Mouse (Mus musculus) midbrain, embryonic 10.5 days (tissue): ENCODE results near the gene Fam214b. TPM values are rescaled to one million over a fixed set of nuclear protein-coding genes. Genes with fewer than 3 reads are reported as not detected.
A peak's percentile ranks its signal among the peaks of the same experiment; 100 is the strongest.

Experiments
- DNase-seq: peaks from one replicate; pipeline ENCODE4 v3.0.0-alpha.2; 2017; ENCODE audit warnings: low spot score
- H3K27ac ChIP-seq: fragments of 300-500 bp; sonication (generic); replicated peaks from 2 replicates; pipeline ENCODE4 v1.5.1; 2016; ENCODE audit warnings: mild to moderate bottlenecking
- H3K27me3 ChIP-seq: fragments of 300-500 bp; sonication (generic); 2 replicates; pipeline ENCODE4 v1.6.1; 2016; ENCODE audit warnings: low read depth, mild to moderate bottlenecking; ENCODE audit not compliant: poor library complexity, severe bottlenecking
- H3K36me3 ChIP-seq: fragments of 300-500 bp; sonication (generic); 2 replicates; pipeline ENCODE4 v1.6.1; 2016; ENCODE audit warnings: mild to moderate bottlenecking, moderate library complexity
- H3K4me1 ChIP-seq: fragments of 300-500 bp; sonication (generic); 2 replicates; pipeline ENCODE4 v1.6.1; 2016
- H3K4me3 ChIP-seq: fragments of 300-500 bp; sonication (generic); 2 replicates; pipeline ENCODE4 v1.5.1; 2016; ENCODE audit warnings: mild to moderate bottlenecking, moderate library complexity
- H3K9me3 ChIP-seq: fragments of 300-500 bp; sonication (generic); replicated peaks from 2 replicates; pipeline ENCODE4 v1.6.1; 2016; ENCODE audit warnings: mild to moderate bottlenecking
- WGBS: fragments of 180-500 bp; shearing (Covaris S2); methylation state at CpG from one replicate; pipeline ENCODE4 v1.1.7; 2016; 5-methylcytosine and 5-hydroxymethylcytosine counted together
- polyA plus RNA-seq: library from polyadenylated mRNA; unstranded; fragments of >200 nt; fragmentation: Nextera tagmentation; extraction: Ambion mirVana; gene quantifications from 2 replicates; pipeline ENCODE4 v1.2.1, GENCODE M21; 2016

Fam214b gene
- polyA plus RNA-seq, 1 experiment from 2014 or later = 27.4 TPM

DNA sequence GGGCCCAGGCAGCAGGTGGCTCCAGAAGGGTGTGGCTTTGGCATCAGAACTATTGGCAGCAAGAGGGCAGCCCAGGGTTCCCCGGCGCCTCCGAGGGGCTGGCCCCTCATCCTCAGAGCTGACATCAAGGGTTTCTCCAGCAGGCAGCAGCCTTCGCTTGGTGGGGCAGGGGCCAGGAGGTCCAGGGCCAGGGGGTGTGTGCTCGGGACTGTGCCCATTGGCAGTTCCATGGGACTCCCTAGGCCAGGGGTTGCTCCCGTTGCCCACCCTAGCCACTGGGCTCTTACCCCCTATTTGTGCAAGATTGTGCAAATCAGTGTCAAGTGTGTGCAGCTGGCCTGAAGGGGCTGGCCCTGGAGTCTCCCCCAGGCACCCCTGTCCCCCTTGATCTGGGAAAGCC, 10.2 kb downstream of the Fam214b start:
- H3K4me1 ChIP-seq = peaks cover 59% of the 10 kb centered on the region
- H3K27me3 ChIP-seq = no peaks in the 10 kb centered on the region
- DNase-seq = no peak
- WGBS = 95% methylated on average over 6 of the region's 6 CpGs
- H3K27ac ChIP-seq = no peak overlapping the region
- H3K9me3 ChIP-seq = no peaks in the 10 kb centered on the region
- no peak overlapping the region for H3K4me3 ChIP-seq
- peaks cover 49% of the 10 kb centered on the region for H3K36me3 ChIP-seq

DNA sequence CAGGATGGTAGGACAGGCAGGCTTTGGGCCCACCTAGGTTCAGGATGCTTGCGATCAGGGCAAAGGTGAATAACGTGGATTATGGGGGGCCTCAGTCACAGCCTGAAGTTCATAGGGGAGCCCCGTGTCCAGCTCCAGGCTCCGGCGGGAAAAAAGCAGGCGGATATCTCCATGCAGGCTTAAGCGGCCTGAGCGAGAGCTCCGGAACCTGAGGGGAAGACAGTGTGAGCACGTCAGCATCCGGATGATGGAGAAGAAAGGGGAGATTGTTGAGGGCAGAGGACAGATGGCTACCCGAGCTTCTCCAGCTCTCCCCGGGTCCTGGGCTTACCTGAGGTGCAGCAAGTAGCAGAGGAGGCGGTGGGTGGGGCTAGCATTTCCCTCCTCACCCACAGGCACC, 12.5 kb downstream of the Fam214b start:
- peaks cover 48% of the 10 kb centered on the region for H3K4me1 ChIP-seq
- no peaks in the 10 kb centered on the region for H3K9me3 ChIP-seq
- no peaks in the 10 kb centered on the region for H3K27me3 ChIP-seq
- 88% methylated on average over 14 of the region's 14 CpGs for WGBS
- H3K4me3 ChIP-seq = no peak overlapping the region
- no peak for DNase-seq
- H3K27ac ChIP-seq = no peak overlapping the region
- peaks cover 66% of the 10 kb centered on the region for H3K36me3 ChIP-seq

DNA sequence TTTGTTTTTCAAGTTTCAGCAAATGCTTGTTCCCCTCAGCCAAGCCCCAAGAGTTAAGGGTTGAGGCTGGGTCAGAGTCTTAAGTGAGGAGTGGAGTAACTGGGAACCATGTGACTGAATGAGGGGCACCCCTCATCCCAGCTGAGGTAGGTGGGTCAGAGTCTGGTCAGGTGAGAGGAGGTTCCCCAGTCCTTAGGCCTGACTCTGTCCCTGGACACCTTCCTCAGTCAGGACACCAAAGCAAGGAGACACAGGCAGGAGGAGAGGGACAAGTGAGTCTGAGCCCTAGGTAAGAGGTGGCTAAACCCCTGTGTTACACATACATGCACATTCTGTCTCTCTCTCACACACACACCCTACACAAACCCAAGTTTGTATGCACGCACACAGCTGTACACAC, 13.5 kb downstream of the Fam214b start:
- Histone ChIP-seq H3K4me3 (no peak overlapping the region), H3K4me1 (peaks cover 39% of the 10 kb centered on the region), H3K27me3 (no peaks in the 10 kb centered on the region), H3K27ac (peak overlapping the region; percentile 94), H3K36me3 (peaks cover 76% of the 10 kb centered on the region), H3K9me3 (no peaks in the 10 kb centered on the region)
- WGBS = 92% methylated on average over 1 of the region's 1 CpGs
- DNase-seq = no peak

DNA sequence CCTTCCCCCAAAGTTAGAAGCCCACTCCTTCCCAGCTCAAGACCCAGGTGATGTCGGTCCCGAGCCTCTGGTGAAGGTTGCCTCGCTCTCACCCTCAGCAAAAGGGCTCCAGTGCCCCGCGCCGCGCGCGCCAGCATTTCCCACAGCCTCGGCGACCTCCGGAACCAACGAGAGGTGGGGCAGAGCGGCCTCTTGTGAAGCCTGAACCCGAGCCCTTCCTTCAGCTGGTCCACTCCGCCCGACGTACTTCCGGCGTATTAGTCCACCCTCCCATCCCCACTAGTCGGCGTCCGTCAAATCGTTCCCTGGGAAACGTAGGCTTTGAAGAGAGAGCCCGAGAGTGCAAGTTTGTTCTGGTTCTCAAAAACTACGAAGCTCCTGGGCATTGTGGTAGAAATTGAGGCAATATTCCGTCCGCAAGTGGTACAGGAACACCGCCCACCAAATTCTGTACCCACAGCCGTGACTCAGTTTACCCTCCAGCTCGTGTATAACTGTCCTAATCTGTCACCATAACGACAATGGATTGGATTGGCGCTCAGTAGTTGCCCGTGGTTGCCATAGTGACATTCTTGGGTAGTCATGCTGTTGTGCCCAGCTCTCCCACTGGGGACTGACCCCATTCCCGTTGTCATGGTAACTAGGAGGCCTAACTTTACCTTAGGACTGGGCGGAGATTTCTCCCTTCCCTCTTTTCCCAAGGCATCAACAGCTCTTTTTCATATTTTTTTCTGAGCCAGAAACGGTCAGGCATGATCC, 14.6 kb downstream of the Fam214b start, which contains the start of gene Stoml2:
Gene Stoml2, minus strand, starts transcription at position 474 of the 759 bp plus-strand sequence.
- H3K27ac ChIP-seq = peak within 1 kb of the TSS; percentile 94
- H3K9me3 ChIP-seq = no peaks in the 10 kb centered on the region
- peak within 1 kb of the TSS; percentile 86 for H3K4me3 ChIP-seq
- H3K4me1 ChIP-seq = peaks cover 35% of the 10 kb centered on the region
- DNase-seq = peak; percentile 92
- H3K36me3 ChIP-seq = peaks cover 79% of the 10 kb centered on the region
- under 1% methylated on average over 38 of the region's 38 CpGs for WGBS
- H3K27me3 ChIP-seq = no peaks in the 10 kb centered on the region

DNA sequence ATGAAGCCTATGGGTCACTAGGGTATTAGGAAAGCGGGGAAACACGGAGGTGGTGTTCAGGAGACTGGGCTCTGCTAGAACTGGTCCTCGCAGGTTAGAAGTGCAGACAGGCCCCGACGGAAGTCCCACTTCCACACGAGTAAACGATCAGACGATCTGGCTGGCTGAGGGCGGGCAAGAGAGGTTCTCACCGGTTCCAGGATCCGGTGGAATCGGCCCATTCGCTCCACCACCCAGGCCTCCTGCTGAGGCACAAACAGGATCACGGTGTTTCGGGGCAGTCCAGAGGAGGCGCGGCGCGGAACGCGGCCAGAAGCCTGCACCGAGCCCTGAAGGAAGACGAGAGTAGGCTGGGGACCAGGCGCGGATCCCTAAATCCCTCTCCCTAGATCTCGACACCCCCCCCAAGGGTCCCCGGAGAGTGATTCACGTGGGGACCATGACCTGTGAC, 15.2 kb downstream of the Fam214b start:
- H3K27ac ChIP-seq = peak overlapping the region; percentile 94
- no peaks in the 10 kb centered on the region for H3K9me3 ChIP-seq
- no peak for DNase-seq
- 2% methylated on average over 28 of the region's 28 CpGs for WGBS
- peaks cover 73% of the 10 kb centered on the region for H3K36me3 ChIP-seq
- no peaks in the 10 kb centered on the region for H3K27me3 ChIP-seq
- peaks cover 36% of the 10 kb centered on the region for H3K4me1 ChIP-seq
- peak overlapping the region; percentile 86 for H3K4me3 ChIP-seq

DNA sequence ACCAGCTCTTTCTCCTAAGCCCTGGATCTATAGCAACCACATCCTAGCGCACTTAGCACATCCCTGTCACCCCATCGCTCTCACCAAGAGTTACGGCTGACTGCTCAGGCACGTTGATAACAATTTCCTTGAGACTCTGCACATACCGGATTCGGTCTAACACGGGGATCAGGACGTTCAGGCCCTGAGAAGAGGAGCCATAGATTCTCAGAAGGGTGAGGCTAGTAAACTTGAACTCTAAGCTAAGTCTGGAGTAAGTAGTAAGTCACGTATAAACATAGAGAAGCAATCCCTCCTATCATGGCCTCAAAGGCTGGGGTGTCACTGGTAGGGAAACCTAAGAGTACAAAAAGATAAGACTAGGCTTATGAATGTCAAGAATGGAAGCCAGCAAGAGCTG, 15.7 kb downstream of the Fam214b start:
- Histone ChIP-seq H3K27me3 (no peaks in the 10 kb centered on the region), H3K27ac (peak overlapping the region; percentile 94), H3K4me1 (peaks cover 41% of the 10 kb centered on the region), H3K9me3 (no peaks in the 10 kb centered on the region), H3K36me3 (peaks cover 68% of the 10 kb centered on the region), H3K4me3 (peak overlapping the region; percentile 86)
- WGBS = 79% methylated on average over 9 of the region's 9 CpGs
- DNase-seq = no peak

DNA sequence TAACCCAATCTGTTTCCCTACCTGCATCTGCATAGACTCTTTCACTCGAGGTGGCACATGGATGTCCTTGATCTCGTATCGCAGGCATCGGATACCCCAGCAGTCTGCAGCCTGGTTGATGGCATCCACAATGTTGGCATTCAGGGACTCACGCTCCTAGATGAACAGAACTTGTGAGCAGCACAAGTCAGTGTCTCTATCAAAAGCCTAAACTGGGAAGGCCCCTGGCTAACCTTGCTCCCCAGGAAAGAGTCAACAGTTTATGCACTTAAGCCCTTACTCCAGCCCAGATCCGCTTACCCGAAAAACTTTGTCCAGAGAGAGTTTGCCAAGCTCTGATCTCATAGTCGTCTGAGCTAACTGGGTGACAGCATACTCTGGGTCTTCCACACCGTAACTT, 16.3 kb downstream of the Fam214b start:
- Histone ChIP-seq H3K36me3 (peaks cover 62% of the 10 kb centered on the region), H3K27ac (no peak overlapping the region), H3K4me3 (peak overlapping the region; percentile 86; the same call in 1 of the 2 replicates), H3K9me3 (no peaks in the 10 kb centered on the region), H3K4me1 (peaks cover 47% of the 10 kb centered on the region), H3K27me3 (no peaks in the 10 kb centered on the region)
- 95% methylated on average over 9 of the region's 9 CpGs for WGBS
- DNase-seq = no peak

DNA sequence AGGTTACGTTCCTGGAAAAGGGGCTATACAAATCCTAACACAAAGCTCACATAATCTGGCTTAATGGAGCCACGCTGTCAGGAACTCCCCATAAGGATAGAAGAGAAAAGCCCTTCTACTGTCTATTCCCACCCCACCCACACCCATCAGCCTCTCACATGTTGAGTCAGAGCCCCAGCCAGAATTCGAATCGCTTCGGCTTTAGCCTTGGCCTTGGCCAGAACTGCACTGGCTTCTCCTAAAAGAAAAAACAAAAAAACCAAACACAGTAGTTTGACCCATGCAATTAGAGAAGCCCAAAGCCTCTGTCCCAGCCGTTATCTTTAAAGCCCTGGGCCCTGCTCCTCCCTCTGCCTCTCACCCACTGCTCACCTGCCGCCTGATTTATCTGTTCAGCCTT, 16.9 kb downstream of the Fam214b start:
- DNase-seq = no peak
- Histone ChIP-seq H3K27ac (no peak overlapping the region), H3K4me3 (no peak overlapping the region), H3K9me3 (no peaks in the 10 kb centered on the region), H3K4me1 (peaks cover 52% of the 10 kb centered on the region), H3K27me3 (no peaks in the 10 kb centered on the region), H3K36me3 (peaks cover 61% of the 10 kb centered on the region)
- WGBS = 92% methylated on average over 7 of the region's 7 CpGs

DNA sequence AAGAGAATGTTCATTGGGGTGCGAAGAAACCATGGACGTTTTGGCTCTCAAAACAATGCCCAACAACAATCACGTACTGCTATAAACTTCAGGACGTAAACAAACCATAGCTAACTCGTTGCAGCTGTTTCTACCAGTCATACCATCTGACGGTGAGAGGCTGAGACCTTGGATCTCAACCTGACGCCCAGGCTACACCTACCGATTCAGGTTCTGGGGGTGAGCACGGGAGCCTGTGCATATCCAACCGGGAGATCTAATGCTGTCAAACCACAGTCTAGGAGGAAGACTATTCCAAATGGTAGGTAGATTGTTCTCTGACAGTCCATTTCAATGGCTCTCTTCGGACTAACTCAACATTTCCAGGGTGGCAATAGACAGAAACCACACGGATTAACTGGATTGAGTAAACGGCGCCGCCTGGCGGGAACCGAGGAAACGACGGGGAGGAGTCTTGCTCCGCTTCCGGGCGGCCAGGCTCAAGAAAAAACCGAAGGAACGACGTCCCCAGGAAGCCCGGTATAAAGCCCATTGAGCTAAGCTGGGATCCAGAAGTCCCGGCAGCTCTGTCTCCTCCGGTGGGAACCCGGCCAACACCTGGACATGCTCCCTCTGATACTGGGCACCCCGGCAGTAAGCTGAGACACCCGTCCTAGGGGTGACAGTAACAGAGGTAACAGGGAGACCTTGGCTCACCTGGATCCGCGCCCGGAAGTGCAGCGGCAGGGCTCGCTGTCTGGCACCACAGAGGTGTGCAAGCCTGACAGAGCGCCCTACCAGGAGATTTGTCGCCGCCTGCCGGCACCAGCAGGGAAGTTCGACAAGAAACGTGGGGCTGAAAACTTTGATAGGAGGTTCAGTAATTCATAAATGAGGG, 20.7 kb downstream of the Fam214b start, which contains the start of gene Pigo:
Gene Pigo, minus strand, starts transcription at position 736 of the 877 bp plus-strand sequence.
- DNase-seq = peak; percentile 91
- Histone ChIP-seq H3K9me3 (no peaks in the 10 kb centered on the region), H3K27ac (peak within 1 kb of the TSS; percentile 87), H3K4me3 (peak within 1 kb of the TSS; percentile 74), H3K36me3 (peaks cover 81% of the 10 kb centered on the region), H3K27me3 (no peaks in the 10 kb centered on the region), H3K4me1 (peaks cover 27% of the 10 kb centered on the region)
- WGBS = 9% methylated on average over 42 of the region's 42 CpGs

DNA sequence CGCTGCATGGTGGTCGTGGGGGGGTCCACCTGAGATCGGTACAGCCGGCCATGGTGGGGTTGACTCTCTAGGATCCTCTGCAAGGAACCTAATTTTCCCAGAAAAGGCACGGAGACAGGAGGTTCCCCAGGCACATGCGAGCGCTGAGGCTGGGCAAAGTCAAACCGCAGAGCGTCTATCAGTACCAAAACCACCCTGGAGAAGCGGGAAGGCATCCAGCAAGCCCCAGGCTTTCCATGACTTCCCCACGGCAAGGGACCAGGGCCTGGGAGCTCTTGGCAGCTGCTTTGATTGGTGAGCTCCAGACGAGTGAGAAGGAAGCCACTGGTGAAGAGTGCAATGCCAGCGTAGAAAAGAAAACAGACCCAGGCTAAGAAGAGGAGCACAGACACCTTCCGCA, 21.3 kb downstream of the Fam214b start:
- Histone ChIP-seq H3K27ac (peak overlapping the region; percentile 87), H3K9me3 (no peaks in the 10 kb centered on the region), H3K36me3 (peaks cover 82% of the 10 kb centered on the region), H3K4me3 (peak overlapping the region; percentile 74), H3K4me1 (peaks cover 21% of the 10 kb centered on the region), H3K27me3 (no peaks in the 10 kb centered on the region)
- 86% methylated on average over 14 of the region's 14 CpGs for whole genome bisulfite sequencing
- no peak for DNase-seq

DNA sequence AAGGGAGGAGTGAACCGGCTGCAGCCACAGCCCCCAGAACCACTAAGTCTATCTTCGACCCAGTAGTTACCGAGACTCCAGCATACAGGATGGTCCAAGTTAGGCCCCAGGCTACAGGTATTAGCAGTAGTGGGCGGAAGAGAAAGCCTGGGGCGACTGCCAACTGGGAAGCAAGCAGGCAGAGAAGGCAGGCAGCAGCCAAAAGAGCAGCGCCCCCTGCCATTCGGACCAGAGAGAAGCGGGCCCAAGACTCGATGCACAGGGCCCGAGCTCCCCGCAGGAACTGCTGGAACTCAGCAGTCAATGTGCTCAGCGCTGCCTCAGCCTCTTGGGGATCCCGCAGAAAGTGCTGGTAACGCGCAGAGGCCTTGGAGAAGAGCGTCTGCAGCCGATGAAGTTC, 24.7 kb downstream of the Fam214b start:
- Histone ChIP-seq H3K27me3 (no peaks in the 10 kb centered on the region), H3K36me3 (peaks cover 82% of the 10 kb centered on the region), H3K9me3 (no peaks in the 10 kb centered on the region), H3K27ac (no peak overlapping the region), H3K4me1 (peaks cover 21% of the 10 kb centered on the region), H3K4me3 (no peak overlapping the region)
- DNase-seq = no peak
- WGBS = 67% methylated on average over 17 of the region's 17 CpGs

DNA sequence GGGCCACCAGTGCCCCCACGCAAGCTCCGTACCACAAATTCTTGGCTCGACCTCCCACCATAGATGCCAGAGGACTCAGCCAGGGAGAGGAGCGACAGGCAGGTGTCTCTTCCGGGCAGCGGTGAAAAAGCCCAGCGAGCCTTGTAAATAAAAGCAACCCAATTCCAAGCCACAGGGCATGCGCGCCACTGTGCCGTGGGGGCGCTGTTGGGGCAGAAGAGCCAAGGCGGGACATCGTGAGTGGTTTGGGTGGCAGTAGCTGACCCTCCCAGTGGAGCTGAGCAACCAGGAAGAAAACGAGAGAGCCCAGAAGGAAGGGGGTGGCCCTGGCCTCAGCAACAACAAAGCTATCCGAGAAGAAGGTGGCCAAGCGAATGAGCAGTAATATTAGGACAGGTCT, 25.1 kb downstream of the Fam214b start:
- Histone ChIP-seq H3K27me3 (no peaks in the 10 kb centered on the region), H3K36me3 (peaks cover 82% of the 10 kb centered on the region), H3K4me1 (peaks cover 20% of the 10 kb centered on the region), H3K27ac (no peak overlapping the region), H3K4me3 (no peak overlapping the region), H3K9me3 (no peaks in the 10 kb centered on the region)
- no peak for DNase-seq
- 82% methylated on average over 16 of the region's 16 CpGs for WGBS
